Mouse (Mus musculus): Measurements from ENCODE around the gene Cnnm2.
"Not testable (repeated sequence)": the region's sequence is repeated elsewhere in the genome, so short reads cannot be mapped to it uniquely, and the experiment has no call there.

DNA sequence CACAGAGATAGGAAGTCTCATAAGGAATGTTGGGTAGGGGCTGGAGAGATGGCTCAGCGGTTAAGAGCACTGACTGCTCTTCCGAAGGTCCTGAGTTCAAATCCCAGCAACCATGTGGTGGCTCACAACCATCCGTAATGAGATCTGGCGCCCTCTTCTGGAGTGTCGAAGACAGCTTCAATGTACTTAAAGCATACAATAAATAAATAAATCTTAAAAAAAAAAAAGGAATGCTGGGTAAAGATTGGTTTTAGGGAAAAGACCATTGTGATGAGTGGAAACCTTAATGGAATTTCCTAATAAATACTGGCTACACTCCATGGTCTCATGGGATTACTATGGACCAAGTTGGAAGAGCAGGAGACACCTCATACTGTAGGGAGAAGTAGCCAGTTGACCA lies 28.7 kb upstream of the Cnnm2 start:
- 0 out of 2 replicates have a peak, but pooled peaks have one; percentile 2 for TF ChIP-seq CTCF (IDR thresholded peaks at IDR 0.05; ENCODE audit: low read depth, low read length)
- TF ChIP-seq POLR2A (IDR thresholded peaks at IDR 0.05; ENCODE audit: extremely low read depth, insufficient read depth, low read length): not testable (repeated sequence)
